ENCODE assay signal across 10 mouse cellular contexts in genomic region chr5:109551041-109551765, GRCm38 (mm10). TPM values are rescaled to one million over a fixed set of nuclear protein-coding genes. Genes with fewer than 3 reads are reported as not detected.
A peak's percentile ranks its signal among the peaks of the same experiment; 100 is the strongest.
DNase-seq lines count a peak whose midpoint lies in the region; ATAC-seq and TF ChIP-seq lines count a peak whose summit lies in the region.
"Had no signal": no experiment of that assay in that cellular context is flagged by ENCODE, and none has a peak within 500 bp of the region (broad histone marks: within the 10 kb centered on the region; RNA-seq: fewer than 3 reads in every experiment).

No protein-coding gene starts in this region.

- DNase-seq in heart, adult 11 months, result peak; percentile 91
- no peak for DNase-seq in heart, embryonic 10.5 days (ENCODE audit: low spot score)
- peak; percentile 16 for DNase-seq in thymus, adult 2 months
- no peak for DNase-seq in thymus, postnatal 25 days
- DNase-seq in retina, embryonic 14.5 days (ENCODE audit: low spot score), result no peak
- no peak for DNase-seq in kidney, adult 2 months

- H3K4me2 ChIP-seq in kidney, embryonic 14.5 days (replicated peaks; ENCODE audit: low read depth, low read length), result no peak overlapping the region

- 85% methylated on average over 25 of the region's 25 CpGs for WGBS in heart, embryonic 10.5 days
- 96% methylated on average over 25 of the region's 25 CpGs for WGBS in thymus, adult 2 months
- 92% methylated on average over 25 of the region's 25 CpGs for WGBS in kidney, embryonic 14.5 days
- 90% methylated on average over 25 of the region's 25 CpGs for WGBS in kidney, adult 2 months

- H3K4me1 ChIP-seq in heart, embryonic 10.5 days, result no peaks in the 10 kb centered on the region
- no peaks in the 10 kb centered on the region for H3K4me1 ChIP-seq in thymus, adult 2 months (replicated peaks; ENCODE audit: control insufficient read depth, insufficient read depth, low read length)
- no peaks in the 10 kb centered on the region for H3K4me1 ChIP-seq in kidney, embryonic 14.5 days (ENCODE audit: control insufficient read depth, insufficient read depth, low read length)
- no peaks in the 10 kb centered on the region for H3K4me1 ChIP-seq in kidney, adult 2 months (ENCODE audit: control insufficient read depth, insufficient read depth, low read length)
- H3K4me1 ChIP-seq: embryonic facial prominence, embryonic 10.5 days had no signal

- H3K9me3 ChIP-seq in heart, embryonic 10.5 days, result peaks cover 61% of the 10 kb centered on the region
- H3K9me3 ChIP-seq in kidney, embryonic 14.5 days (ENCODE audit: control insufficient read depth, low read length), result peaks cover 48% of the 10 kb centered on the region

- peaks cover 38% of the 10 kb centered on the region for H3K36me3 ChIP-seq in heart, embryonic 10.5 days
- no peaks in the 10 kb centered on the region for H3K36me3 ChIP-seq in thymus, adult 2 months (ENCODE audit: control insufficient read depth, insufficient read depth, low read length)
- no peaks in the 10 kb centered on the region; the same call in 1 of the 2 replicates for H3K36me3 ChIP-seq in kidney, embryonic 14.5 days (ENCODE audit: control insufficient read depth, insufficient read depth, low read length)
- no peaks in the 10 kb centered on the region for H3K36me3 ChIP-seq in kidney, adult 2 months (ENCODE audit: control insufficient read depth, insufficient read depth, low read length)

- no peak overlapping the region for H3K9ac ChIP-seq in kidney, embryonic 14.5 days (ENCODE audit: low read depth, low read length)

- TF ChIP-seq CTCF in thymus, adult 2 months (IDR thresholded peaks at IDR 0.05; ENCODE audit: borderline replicate concordance, control insufficient read depth, extremely low read depth, insufficient read depth, low read length, poor library complexity), result no peak
- TF ChIP-seq CTCF in kidney, adult 2 months (conservative IDR thresholded peaks at IDR 0.05; ENCODE audit: insufficient read depth, insufficient read length, low read depth, low read length), result no peak

- TF ChIP-seq POLR2A in thymus, adult 2 months (IDR thresholded peaks at IDR 0.05; ENCODE audit: control insufficient read depth, extremely low read depth, insufficient read depth, low read length, poor library complexity), result no peak
- TF ChIP-seq POLR2A in kidney, adult 2 months (IDR thresholded peaks at IDR 0.05; ENCODE audit: low read depth, low read length), result no peak

- H3K4me3 ChIP-seq in heart, embryonic 10.5 days, result no peak overlapping the region
- no peak overlapping the region for H3K4me3 ChIP-seq in thymus, adult 2 months (ENCODE audit: control insufficient read depth, insufficient read depth, low read length)
- no peak overlapping the region for H3K4me3 ChIP-seq in kidney, embryonic 14.5 days (ENCODE audit: low read length)
- no peak overlapping the region for H3K4me3 ChIP-seq in kidney, adult 2 months (ENCODE audit: insufficient read depth, low read depth, low read length)
- H3K4me3 ChIP-seq: embryonic facial prominence, embryonic 10.5 days had no signal

- no peaks in the 10 kb centered on the region for H3K27me3 ChIP-seq in heart, embryonic 10.5 days (ENCODE audit: insufficient read depth, poor library complexity, severe bottlenecking)
- H3K27me3 ChIP-seq in thymus, adult 2 months (ENCODE audit: control insufficient read depth, insufficient read depth, low read length), result no peaks in the 10 kb centered on the region
- H3K27me3 ChIP-seq in kidney, embryonic 14.5 days (ENCODE audit: control insufficient read depth, insufficient read depth, low read length), result no peaks in the 10 kb centered on the region
- no peaks in the 10 kb centered on the region for H3K27me3 ChIP-seq in kidney, adult 2 months (replicated peaks; ENCODE audit: control insufficient read depth, insufficient read depth, low read length)

- H3K27ac ChIP-seq in heart, embryonic 10.5 days, result no peak overlapping the region
- no peak overlapping the region for H3K27ac ChIP-seq in thymus, adult 2 months (ENCODE audit: control insufficient read depth, insufficient read depth, low read length)
- no peak overlapping the region for H3K27ac ChIP-seq in kidney, embryonic 14.5 days (ENCODE audit: low read depth, low read length)
- H3K27ac ChIP-seq in kidney, adult 2 months (ENCODE audit: insufficient read depth, low read depth, low read length), result no peak overlapping the region
- H3K27ac ChIP-seq: embryonic facial prominence, embryonic 10.5 days had no signal

- peak; percentile 17 for ATAC-seq in granulocyte monocyte progenitor cell, adult 5-6 weeks (replicated peaks; ENCODE audit: poor library complexity, severe bottlenecking)
- ATAC-seq in kidney, embryonic 14.5 days (ENCODE audit: low FRiP score, low TSS enrichment), result no peak
- ATAC-seq: intestine, postnatal 0 days had no signal

RNA-seq across cellular contexts. Expression of gene Crlf2, which starts 7.6 kb away (rescaled TPM):
- polyA plus RNA-seq in heart, embryonic 10.5 days (2016; fragmentation: Nextera tagmentation; extraction: Ambion mirVana), result 7.5 and 9.3 TPM in 2 replicates
- polyA plus RNA-seq in thymus, adult 2 months (2012; rRNA removed), result 54.4 and 57.9 TPM in 2 replicates
- total RNA-seq in granulocyte monocyte progenitor cell, adult 5-6 weeks (2014; fragmentation: Nextera tagmentation), result 7.5 and 25.7 TPM in 2 replicates
- total RNA-seq in granulocyte monocyte progenitor cell, adult 5-6 weeks (2017), result 18.1 and 23.7 TPM in 2 replicates
- 11.0 and 11.4 TPM in 2 replicates for polyA plus RNA-seq in kidney, embryonic 14.5 days (2014; fragmentation: Nextera tagmentation; extraction: Ambion mirVana)
- 8.2 and 12.0 TPM in 2 replicates for polyA plus RNA-seq in kidney, adult 2 months (2012; rRNA removed)

Comparison
In these comparisons a context has a peak if more than half of its experiments do, and no peak if none do; other contexts are left out.
1. DNase-seq: peak in heart, adult 11 months (single experiment) and thymus, adult 2 months (single experiment); none in heart, embryonic 10.5 days (single experiment), thymus, postnatal 25 days (single experiment), retina, embryonic 14.5 days (single experiment) and kidney, adult 2 months (single experiment).